Mouse (Mus musculus): ENCODE measurements around the gene Pbx2.

Pbx2 gene

DNA sequence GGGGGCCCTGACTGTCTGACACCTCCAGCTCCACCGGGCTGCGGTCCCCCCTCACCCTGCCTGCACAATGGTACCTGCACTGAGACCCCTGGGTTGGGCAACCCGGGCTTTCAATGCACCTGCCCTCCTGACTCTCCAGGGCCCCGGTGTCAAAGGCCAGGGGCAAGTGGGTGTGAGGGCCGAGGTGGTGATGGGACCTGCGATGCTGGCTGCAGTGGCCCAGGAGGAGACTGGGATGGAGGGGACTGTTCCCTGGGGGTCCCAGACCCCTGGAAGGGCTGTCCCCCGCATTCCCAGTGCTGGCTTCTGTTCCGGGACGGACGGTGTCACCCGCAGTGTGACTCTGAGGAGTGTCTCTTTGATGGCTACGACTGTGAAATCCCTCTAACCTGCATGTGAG lies 8.5 kb upstream of the Pbx2 start:
- no peak for DNase-seq (ENCODE audit: low read depth, low spot score)

DNA sequence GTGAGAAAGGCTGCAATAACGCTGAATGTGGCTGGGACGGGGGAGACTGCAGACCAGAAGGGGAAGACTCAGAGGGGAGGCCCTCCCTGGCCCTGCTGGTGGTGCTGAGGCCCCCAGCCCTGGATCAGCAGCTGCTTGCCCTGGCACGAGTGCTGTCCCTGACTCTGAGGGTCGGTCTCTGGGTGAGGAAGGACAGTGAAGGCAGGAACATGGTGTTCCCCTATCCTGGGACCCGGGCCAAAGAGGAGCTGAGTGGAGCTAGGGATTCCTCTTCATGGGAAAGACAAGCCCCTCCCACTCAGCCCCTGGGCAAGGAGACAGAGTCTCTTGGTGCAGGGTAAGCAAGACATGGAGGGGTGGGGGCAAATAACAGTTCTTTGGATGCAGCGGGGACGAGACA lies 7.7 kb upstream of the Pbx2 start:
- no peak for DNase-seq (ENCODE audit: low read depth, low spot score)

DNA sequence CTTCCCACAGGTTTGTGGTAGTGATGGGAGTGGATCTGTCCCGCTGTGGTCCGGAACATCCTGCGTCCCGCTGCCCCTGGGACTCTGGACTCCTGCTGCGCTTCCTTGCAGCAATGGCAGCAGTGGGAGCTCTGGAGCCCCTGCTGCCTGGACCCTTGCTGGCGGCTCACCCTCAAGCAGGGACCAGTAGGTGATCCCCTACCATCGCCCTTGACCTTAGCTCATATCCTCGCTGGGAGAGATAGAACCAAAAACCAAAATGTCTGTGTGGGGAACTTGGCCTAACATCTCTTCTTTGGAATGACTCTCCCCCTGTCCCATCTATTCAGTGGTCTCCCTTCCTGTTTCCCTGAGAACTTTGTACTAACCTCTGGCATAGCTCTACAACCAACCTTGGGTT lies 7.2 kb upstream of the Pbx2 start:
- no peak for DNase-seq (ENCODE audit: low read depth, low spot score)

DNA sequence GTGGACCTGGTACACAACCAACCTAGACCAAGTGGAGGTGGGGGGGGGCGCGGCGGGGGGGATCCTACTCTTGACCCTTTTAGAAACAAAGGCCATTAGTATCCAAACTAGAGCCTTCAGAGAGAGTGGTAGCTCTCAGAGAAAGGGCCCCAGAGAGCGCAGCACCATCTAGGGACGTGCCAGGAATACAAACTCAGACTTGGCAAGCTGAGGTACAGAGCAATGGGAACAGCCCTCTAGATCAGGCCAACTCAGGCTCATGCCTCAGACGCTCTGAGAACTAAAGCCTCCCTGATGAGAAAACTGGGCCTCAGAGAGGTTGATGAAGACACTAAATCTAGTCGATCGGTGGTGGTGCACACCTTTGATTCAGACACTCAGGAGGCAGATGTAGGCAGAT lies 5.9 kb upstream of the Pbx2 start:
- DNase-seq (ENCODE audit: low read depth, low spot score) = no peak

DNA sequence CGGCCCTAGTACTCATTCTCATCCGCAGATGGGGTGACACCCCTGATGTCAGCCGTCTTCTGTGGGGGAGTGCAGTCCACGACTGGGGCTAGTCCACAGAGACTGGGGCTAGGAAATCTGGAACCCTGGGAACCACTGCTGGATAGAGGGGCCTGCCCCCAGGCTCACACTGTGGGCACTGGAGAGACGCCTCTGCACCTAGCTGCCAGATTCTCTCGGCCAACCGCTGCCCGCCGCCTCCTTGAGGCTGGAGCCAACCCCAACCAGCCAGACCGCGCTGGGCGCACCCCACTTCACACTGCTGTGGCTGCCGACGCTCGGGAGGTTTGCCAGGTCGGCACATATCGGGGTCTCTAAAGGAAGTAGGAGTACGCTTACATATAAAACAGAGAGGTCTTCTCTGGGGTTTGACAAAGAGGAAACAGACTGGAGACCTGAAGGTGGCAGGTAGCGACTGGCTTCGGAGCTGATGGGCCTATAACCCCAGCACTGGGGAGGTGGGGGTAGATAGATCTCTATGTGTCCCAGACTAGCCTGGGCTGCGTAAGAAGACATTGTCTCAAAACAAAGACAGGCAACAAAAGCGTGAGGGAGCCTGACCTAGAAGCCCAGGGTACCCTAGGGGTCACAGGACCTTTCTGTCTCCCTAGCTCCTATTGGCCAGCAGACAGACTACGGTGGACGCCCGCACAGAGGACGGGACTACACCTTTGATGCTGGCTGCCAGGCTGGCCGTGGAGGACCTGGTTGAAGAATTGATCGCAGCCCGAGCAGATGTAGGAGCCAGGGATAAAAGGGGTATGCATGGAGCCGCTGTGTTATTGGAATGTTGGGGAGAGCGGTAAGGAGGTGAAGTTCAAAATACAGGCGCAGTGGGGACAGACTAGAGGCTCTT lies 4.9 kb upstream of the Pbx2 start:
- DNase-seq (ENCODE audit: low read depth, low spot score) = no peak

DNA sequence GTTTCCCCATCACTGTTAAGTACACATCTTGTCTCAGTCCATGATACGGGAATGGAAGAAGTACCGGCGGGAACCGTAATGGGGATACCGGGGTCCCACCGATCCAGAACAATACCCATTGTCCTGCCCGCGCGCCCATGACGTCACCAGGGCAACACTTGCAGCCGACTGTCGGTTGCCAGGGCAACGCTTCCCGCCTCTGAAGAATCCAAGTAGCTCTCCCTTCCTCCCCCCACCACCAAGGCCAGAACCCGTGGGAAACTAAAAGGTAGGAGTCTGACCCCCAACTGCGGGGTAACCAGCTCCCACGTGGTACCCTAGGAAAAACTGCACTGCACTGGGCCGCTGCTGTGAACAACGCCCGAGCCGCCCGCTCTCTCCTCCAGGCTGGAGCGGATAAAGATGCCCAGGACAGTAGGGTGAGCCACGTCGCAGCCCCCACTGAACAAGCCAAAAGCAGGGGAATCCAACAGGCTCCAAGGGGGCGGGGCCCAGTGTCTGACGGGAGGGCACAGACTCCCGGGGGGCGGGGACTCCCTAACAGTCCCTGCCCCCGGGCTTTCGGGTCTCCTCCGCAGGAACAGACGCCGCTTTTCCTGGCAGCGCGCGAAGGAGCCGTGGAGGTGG lies 4.2 kb upstream of the Pbx2 start:
- DNase-seq (ENCODE audit: low read depth, low spot score) = no peak

DNA sequence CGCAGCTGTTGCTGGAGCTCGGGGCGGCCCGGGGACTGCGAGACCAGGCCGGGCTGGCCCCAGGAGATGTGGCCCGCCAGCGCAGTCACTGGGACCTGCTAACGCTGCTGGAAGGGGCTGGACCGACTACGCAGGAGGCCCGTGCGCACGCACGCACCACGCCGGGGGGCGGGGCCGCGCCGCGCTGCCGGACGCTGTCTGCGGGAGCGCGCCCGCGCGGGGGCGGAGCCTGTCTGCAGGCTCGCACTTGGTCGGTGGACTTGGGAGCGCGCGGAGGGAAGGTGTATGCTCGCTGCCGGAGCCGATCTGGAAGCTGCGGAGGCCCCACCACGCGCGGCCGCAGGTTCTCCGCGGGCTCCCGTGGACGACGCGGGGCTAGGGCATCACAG lies 3.6 kb upstream of the Pbx2 start:
- DNase-seq (ENCODE audit: low read depth, low spot score) = peak; percentile 98

DNA sequence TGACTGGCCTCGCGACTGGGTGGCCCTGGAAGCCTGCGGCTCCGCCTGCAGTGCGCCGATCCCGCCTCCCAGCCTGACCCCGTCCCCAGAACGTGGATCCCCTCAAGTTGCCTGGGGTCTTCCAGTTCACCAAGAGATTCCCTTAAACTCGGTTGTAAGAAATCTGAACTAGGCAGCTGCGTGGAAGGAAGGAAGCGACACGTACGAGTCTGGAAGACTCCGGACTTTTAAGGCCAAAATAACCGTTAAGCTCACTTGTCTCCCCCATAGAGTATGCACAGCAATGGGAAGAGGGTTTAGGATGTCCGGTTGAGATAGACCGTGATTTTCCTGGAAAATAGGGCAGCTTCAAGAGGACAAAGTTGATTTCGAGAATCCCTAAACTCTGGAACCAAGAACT lies 3.3 kb upstream of the Pbx2 start:
- DNase-seq (ENCODE audit: low read depth, low spot score) = no peak

DNA sequence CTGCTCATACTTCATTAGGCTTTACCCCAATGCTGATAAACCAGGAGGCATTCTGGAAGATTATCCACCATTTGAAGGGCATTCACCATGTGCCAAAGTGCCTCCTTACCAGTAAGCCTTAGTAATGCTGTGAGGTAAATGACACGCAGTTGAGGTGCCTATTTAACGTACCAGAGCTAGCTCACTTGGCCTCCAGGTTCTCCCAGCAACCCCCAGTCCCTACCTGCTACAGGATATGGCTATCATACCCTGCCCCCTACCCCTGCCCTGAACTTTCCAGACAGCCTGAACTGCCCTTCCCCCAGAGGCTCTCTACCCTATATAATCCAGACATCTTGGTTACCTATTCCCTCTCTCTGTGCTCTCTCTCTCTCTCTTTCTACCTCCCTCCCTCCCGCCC lies 2.3 kb upstream of the Pbx2 start:
- DNase-seq (ENCODE audit: low read depth, low spot score) = peak; percentile 64

DNA sequence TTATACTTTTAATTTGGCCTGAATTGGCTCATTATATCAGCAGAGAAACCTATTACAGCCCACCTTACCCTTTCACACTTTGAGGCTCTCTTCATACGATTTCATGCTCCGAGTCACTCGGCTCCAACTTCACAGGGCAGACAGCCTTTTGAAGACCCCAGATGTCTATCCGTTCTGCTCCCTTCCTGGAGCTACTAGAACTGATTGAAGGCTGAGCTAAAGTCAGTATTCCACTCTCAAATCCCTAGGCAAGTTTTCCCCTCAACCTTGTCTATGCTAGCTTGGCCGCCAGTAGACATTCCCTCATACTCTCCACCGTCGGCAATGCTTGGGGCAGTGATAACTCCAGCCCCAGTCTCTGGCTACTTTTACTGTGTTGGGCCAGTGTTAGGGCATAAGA lies 1.9 kb upstream of the Pbx2 start:
- DNase-seq (ENCODE audit: low read depth, low spot score) = no peak

DNA sequence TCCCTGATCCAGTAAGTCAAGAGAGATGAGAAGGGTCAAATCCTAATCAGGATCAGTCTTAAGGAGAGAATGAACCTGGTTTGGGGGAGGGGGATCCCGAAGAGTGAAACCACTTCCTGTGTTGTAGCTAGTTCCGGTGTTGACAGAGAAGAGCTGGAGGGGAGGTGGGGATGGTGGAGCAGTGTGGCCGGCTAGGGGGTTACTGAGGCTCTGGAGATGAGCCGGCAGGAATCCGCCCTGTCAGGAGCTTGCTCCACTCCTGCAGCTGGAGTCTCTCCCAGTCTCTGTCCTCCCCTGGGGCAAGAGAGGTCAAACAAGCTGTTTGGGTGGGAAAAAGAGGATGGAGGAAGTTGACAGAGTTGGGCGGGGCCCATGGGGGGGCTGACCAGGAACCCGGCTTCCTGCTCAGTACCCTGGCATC lies 1.4 kb upstream of the Pbx2 start, which contains the start of gene Gpsm3:
Gene Gpsm3 (plus strand): TSS at position 126 of the 421 bp plus-strand sequence.
- DNase-seq (ENCODE audit: low read depth, low spot score) = peak; percentile 85

DNA sequence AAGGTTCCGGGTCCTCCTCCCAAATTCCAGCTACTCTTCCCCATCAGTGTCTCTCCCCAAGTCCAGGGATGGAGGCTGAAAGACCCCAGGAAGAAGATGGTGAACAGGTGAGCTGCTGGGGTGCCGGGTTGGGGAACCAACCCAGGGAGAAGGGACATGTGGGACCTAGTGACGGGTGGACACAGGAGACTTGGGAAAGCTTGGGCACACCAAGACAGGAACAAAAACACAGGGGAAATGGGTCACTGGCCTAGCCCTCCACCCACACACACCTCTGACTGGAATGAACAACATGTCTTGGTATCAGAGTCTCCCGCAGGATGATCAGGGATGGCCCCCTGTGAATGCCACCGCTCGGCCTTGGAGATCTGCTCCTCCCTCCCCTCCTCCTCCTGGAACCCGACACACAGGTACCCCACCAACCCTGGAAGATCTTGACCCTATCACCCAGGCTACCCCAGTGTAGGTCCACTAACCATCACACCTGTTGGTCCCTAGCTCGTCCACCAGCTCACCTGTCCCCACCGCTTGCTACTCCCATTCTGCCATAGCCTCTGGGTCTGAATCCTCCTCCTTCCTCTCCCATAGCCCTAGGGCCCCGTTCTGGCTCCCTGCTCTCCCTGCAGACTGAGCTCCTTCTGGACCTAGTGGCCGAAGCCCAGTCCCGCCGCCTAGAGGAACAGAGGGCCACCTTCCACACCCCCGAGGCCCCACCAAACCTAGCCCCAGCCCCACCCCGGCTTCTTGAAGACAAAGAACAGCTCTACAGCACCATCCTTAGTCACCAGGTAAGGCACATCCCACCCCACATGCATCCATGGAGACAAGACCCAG lies 695 bp upstream of the Pbx2 start:
- DNase-seq (ENCODE audit: low read depth, low spot score) = peak; percentile 48

DNA sequence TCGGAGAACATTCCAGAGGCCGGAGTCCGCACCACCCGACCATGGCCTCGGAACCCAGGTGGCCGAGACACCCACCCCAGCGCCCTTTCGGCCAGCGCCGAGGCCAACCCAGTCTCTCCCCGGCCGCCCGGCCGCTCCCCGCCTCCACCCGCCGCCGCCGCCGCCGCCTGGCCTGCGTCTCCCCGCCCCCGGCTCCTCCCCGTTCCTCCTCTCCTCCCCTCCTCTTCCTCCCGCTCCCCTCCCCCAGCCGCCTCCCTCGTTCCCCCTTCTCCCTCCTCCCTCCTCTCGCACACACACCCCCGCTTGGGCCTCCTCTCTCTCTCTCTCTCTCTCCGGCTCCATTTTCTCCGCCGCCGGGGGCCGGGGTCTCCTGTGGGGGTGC lies 919 bp downstream of the Pbx2 start:
- DNase-seq (ENCODE audit: low read depth, low spot score) = peak; percentile 93

DNA sequence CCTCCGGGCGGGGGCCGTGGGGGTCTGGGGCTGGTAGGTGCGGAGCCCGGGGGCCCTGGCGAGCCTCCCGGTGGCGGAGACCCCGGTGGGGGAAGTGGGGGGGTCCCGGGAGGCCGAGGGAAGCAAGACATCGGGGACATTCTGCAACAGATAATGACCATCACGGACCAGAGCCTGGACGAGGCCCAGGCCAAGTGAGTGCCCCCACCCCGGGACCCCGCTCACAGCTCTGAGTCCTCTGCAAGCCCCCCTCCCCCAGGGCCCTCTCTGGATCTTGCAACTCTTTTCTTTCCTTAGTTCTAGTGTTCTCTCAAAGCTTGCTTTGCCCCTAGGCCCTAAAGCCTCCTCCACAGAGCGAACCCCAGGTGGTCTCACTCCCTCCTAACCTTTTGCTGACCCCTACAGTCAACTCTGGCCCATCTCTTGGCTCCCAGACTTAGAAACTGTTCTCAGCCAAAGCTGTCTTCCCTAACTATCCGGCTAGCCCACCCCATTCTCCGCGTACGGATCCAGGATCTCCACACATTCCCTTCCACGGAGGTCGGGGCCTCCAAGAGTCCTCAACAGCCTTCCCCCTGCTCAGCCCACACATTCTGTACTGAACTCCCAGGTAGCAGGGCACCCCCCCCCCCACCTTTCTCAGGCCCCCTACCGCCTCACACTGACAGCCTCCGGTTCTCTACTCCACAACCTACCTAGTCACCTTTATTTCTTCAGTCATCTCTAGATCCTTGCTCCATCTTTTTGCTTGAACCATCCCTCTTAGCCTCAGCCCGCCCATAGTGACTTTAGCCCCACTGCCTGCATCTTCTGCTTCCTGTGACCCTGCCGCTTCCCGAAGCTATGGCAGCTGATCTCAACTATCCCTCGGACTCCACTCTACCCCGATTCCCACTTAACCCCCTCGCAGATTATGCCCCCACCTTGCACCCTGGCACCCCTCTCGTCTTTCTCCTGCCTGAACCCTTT lies 1.8 kb downstream of the Pbx2 start:
- peak; percentile 29 for DNase-seq (ENCODE audit: low read depth, low spot score)

DNA sequence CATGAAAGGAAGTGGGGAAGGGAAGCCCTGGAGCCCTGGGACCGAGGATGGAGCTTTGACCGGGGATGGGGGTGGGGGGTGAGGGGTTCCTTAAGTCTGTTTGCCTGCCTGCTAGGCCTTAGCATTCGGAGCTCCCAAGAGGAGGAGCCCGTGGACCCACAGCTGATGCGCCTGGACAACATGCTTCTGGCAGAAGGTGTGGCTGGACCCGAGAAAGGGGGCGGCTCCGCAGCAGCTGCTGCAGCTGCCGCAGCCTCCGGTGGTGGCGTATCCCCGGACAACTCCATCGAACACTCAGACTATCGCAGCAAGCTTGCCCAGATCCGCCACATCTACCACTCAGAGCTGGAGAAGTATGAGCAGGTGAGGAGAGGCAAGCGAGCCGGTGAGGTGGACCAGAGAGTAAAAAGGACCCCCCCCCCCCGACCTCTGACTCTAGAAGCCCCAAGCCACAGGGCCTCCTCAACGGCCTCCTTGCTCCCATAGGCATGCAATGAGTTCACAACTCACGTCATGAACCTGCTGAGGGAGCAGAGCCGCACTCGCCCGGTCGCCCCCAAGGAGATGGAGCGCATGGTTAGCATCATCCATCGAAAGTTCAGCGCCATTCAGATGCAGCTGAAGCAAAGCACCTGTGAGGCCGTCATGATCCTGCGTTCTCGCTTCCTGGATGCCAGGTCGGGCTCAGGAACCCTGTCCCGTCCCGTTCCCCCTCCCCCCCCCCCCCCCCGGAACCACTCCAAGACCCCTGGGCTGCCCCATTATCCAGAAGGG lies 2.9 kb downstream of the Pbx2 start:
- no peak for DNase-seq (ENCODE audit: low read depth, low spot score)

DNA sequence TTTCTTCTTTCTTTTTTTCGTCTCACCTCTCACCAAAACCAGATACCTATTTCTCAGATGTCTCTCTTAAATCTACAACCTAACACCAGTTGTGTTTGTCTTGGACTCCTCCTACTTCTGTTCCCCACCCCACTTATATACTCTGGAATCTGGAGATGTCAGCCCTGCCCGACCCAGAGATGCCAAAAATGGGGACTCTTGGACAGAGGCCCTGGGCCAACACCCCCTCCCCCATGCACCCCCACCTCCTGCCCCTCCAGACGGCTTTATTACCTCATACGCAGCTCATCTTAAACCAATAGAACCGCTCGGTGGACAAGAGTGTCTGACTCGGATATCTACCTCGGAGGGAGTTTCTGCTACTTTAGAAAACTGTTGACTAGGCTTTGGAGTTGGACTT lies 5.0 kb downstream of the Pbx2 start:
- DNase-seq (ENCODE audit: low read depth, low spot score) = no peak

DNA sequence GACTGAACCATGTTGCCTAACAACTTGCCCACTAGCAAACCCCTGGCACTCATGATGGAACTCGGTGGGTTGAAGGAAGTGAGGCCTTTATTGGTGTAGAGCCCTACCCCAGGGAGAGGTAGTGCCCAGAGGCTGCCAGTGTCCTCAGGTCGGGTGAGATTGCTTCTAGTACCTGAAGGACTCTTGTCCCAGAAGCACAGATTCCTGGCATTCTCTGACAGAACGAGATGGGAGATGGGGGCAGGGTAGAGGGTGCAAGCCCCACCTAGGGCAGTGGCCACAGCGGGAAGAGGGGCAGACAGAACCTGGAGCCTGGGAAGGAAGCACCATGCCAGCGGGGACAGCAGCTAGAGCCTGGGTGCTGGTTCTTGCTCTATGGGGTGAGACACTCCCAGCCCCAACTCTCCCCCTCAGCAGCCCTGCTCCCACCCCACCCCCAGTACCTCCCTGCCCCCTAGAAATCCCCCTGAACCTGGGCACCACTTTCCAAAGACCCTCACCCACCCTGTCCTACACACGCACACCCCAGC lies 6.6 kb downstream of the Pbx2 start, which contains the start of gene Ager:
Gene Ager (plus strand): TSS at position 297 of the 530 bp plus-strand sequence.
- no peak for DNase-seq (ENCODE audit: low read depth, low spot score)

DNA sequence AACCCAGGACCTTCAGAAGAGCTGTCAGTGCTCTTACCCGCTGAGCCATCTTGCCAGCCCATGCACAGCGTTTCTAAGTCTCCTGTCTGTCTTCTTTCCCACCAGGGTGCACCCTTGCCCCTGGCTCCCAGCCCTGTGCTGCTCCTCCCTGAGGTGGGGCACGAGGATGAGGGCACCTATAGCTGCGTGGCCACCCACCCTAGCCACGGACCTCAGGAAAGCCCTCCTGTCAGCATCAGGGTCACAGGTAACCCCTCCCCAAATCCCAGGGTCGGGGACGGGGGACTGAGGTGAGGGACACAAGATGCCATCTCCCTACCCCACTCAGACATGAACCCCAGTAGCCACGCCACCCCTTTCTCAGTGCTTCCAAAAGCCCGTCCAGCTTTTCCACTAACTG lies 8.8 kb downstream of the Pbx2 start:
- no peak for DNase-seq (ENCODE audit: low read depth, low spot score)

DNA sequence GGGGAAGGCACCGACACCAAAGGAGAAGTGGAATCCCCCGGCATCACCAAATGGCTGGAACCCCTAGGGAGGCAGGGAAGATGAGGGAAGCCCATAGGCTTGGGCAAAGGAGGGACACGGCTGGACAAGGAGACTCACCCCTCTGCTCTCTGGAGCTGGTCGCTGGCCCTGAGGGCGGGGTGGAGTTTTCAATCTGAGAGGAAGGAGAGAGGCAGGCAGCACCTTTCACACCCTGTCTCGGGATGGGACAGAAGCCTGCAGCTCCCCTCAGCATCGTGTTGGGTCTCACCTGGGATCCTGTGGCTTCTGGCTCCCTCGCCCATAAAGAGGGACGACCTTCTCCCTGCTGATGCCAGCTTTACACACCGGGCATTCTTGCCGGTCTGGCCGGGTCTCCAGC lies 10.7 kb downstream of the Pbx2 start:
- no peak for DNase-seq (ENCODE audit: low read depth, low spot score)

All from A20 (cell line).